Mouse (Mus musculus) ES-Bruce4 (cell line): ENCODE data around the gene Hpn.

Source experiments
- CTCF ChIP-seq: IDR thresholded peaks from one replicate; pipeline ENCODE4 v1.8.1; 2011; ENCODE audit warnings: low read depth, low read length
- EP300 ChIP-seq: IDR thresholded peaks from 2 replicates; pipeline ENCODE4 v1.6.1; 2011; ENCODE audit warnings: low read depth, low read length; ENCODE audit not compliant: insufficient read depth

DNA sequence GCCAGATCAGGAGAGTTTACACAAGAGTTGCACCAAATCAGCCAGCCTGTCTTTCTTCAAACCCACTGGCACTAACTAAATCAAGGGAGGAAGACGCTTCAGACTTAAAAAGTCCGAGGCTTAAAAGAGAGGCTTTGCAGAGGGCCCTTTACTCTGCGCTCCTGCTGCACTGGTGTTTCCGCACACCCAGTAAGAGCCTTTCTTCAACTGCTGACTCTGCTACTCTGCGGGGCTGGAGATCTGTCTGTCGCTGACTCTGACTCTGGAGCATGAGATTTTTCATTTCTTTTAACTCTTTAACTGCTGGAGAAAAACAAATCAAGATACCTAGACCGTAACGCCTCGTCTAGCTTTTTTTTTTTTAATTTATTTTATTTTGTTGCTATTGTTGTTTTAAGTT is 30.9 kb downstream of the Hpn start:
- TF ChIP-seq CTCF (no peak), EP300 (no peak)
